Mouse (Mus musculus): ENCODE data around the gene Olfr1218.
"Not testable (repeated sequence)": the region's sequence is repeated elsewhere in the genome, so short reads cannot be mapped to it uniquely, and the experiment has no call there.

The Olfr1218 gene

GRCm38 (mm10) chr2:89061087-89061486, at the start of gene Olfr1218:
Olfr1218 (minus strand) TSS chr2:89061187.
- no peaks in the 10 kb centered on the region for H3K36me3 ChIP-seq (ENCODE audit: control insufficient read depth, insufficient read depth, low read length, poor library complexity, severe bottlenecking)

GRCm38 (mm10) chr2:89106735-89107134, 45.7 kb upstream of the Olfr1218 start, which contains the start of gene Olfr1220:
Olfr1220 (minus strand) TSS chr2:89106835.
- no peak for DNase-seq (ENCODE audit: low read depth, low spot score)
- no peaks in the 10 kb centered on the region for H3K36me3 ChIP-seq (ENCODE audit: control insufficient read depth, insufficient read depth, low read length, poor library complexity, severe bottlenecking)
- H3K27me3 ChIP-seq (ENCODE audit: control insufficient read depth, insufficient read depth, low read length, poor library complexity, severe bottlenecking) = no peaks in the 10 kb centered on the region

More at GRCm38 (mm10) chr2:89061087-89061486, at the start of gene Olfr1218:
- no peak for DNase-seq (ENCODE audit: low read depth, low spot score)
- H3K27me3 ChIP-seq (ENCODE audit: control insufficient read depth, insufficient read depth, low read length, poor library complexity, severe bottlenecking) = no peaks in the 10 kb centered on the region

- H3K36me3 ChIP-seq (ENCODE audit: control insufficient read depth, insufficient read depth, low read length, poor library complexity, severe bottlenecking) = no peaks in the 10 kb centered on the region
- no peak for DNase-seq (ENCODE audit: low read depth, low spot score)
- H3K27me3 ChIP-seq (ENCODE audit: control insufficient read depth, insufficient read depth, low read length, poor library complexity, severe bottlenecking) = no peaks in the 10 kb centered on the region
Measured at GRCm38 (mm10) chr2:89105651-89106050, 44.7 kb upstream of the Olfr1218 start.

GRCm38 (mm10) chr2:89093848-89094247, 32.9 kb upstream of the Olfr1218 start:
- H3K27me3 ChIP-seq (ENCODE audit: control insufficient read depth, insufficient read depth, low read length, poor library complexity, severe bottlenecking) = no peaks in the 10 kb centered on the region
- H3K36me3 ChIP-seq (ENCODE audit: control insufficient read depth, insufficient read depth, low read length, poor library complexity, severe bottlenecking) = no peaks in the 10 kb centered on the region
- DNase-seq (ENCODE audit: low read depth, low spot score) = no peak

GRCm38 (mm10) chr2:89083413-89083812, 22.4 kb upstream of the Olfr1218 start, which contains the start of gene Olfr1219:
Olfr1219 (minus strand) TSS chr2:89083513.
- DNase-seq (ENCODE audit: low read depth, low spot score) = no peak
- no peaks in the 10 kb centered on the region for H3K36me3 ChIP-seq (ENCODE audit: control insufficient read depth, insufficient read depth, low read length, poor library complexity, severe bottlenecking)

GRCm38 (mm10) chr2:89081487-89081886, 20.5 kb upstream of the Olfr1218 start:
- H3K36me3 ChIP-seq (ENCODE audit: control insufficient read depth, insufficient read depth, low read length, poor library complexity, severe bottlenecking) = no peaks in the 10 kb centered on the region
- DNase-seq (ENCODE audit: low read depth, low spot score) = no peak
- no peaks in the 10 kb centered on the region for H3K27me3 ChIP-seq (ENCODE audit: control insufficient read depth, insufficient read depth, low read length, poor library complexity, severe bottlenecking)

More at GRCm38 (mm10) chr2:89083413-89083812, 22.4 kb upstream of the Olfr1218 start, which contains the start of gene Olfr1219:
- no peaks in the 10 kb centered on the region for H3K27me3 ChIP-seq (ENCODE audit: control insufficient read depth, insufficient read depth, low read length, poor library complexity, severe bottlenecking)

- Histone ChIP-seq H3K27me3 (ENCODE audit: control insufficient read depth, insufficient read depth, low read length, poor library complexity, severe bottlenecking) (no peaks in the 10 kb centered on the region), H3K36me3 (ENCODE audit: control insufficient read depth, insufficient read depth, low read length, poor library complexity, severe bottlenecking) (no peaks in the 10 kb centered on the region)
- DNase-seq (ENCODE audit: low read depth, low spot score) = no peak
Measured at GRCm38 (mm10) chr2:89031965-89032364, 29.0 kb downstream of the Olfr1218 start, which contains the start of gene Olfr1217. Olfr1217 (minus strand) TSS chr2:89032065.

GRCm38 (mm10) chr2:89021436-89021835, 39.6 kb downstream of the Olfr1218 start:
- not testable (repeated sequence) for H3K27me3 ChIP-seq (ENCODE audit: control insufficient read depth, insufficient read depth, low read length, poor library complexity, severe bottlenecking); H3K36me3 ChIP-seq (ENCODE audit: control insufficient read depth, insufficient read depth, low read length, poor library complexity, severe bottlenecking); DNase-seq (ENCODE audit: low read depth, low spot score)

GRCm38 (mm10) chr2:89018240-89018639, 42.7 kb downstream of the Olfr1218 start, which contains the start of gene Olfr1216:
Olfr1216 (minus strand) TSS chr2:89018340.
- no peak for DNase-seq (ENCODE audit: low read depth, low spot score)
- no peaks in the 10 kb centered on the region for H3K27me3 ChIP-seq (ENCODE audit: control insufficient read depth, insufficient read depth, low read length, poor library complexity, severe bottlenecking)
- H3K36me3 ChIP-seq (ENCODE audit: control insufficient read depth, insufficient read depth, low read length, poor library complexity, severe bottlenecking) = no peaks in the 10 kb centered on the region

GRCm38 (mm10) chr2:89006873-89007272, 54.1 kb downstream of the Olfr1218 start, which contains the start of gene Olfr1215:
Olfr1215 (minus strand) TSS chr2:89006973.
- H3K27me3 ChIP-seq (ENCODE audit: control insufficient read depth, insufficient read depth, low read length, poor library complexity, severe bottlenecking) = no peaks in the 10 kb centered on the region
- DNase-seq (ENCODE audit: low read depth, low spot score) = no peak
- H3K36me3 ChIP-seq (ENCODE audit: control insufficient read depth, insufficient read depth, low read length, poor library complexity, severe bottlenecking) = no peaks in the 10 kb centered on the region
